Mouse (Mus musculus) limb, embryonic 14.5 days (tissue): ENCODE measurements at regions not wholly inside any gene's neighbourhood (a gene's known extent, or its start where the extent isn't known, plus 50 kb on each side); places are given as distances from the start of the nearest gene placed in this dataset.
A peak's percentile ranks its signal among the peaks of the same experiment; 100 is the strongest.

Experiments used
- ATAC-seq: fragments of 200-750 bp; cut with Nextera tagmentation; 2 replicates; pipeline ENCODE4 v1.8.0; 2017; ENCODE audit warnings: low read depth, moderate number of reproducible peaks, moderate TSS enrichment; ENCODE audit not compliant: low FRiP score
- DNase-seq: peaks from one replicate; pipeline ENCODE4 v3.0.0-alpha.2; 2015; ENCODE audit warnings: low spot score
- H3K27ac ChIP-seq: fragments of 300-500 bp; sonication (generic); replicated peaks from 2 replicates; pipeline ENCODE4 v1.5.1; 2014; ENCODE audit warnings: low read depth, mild to moderate bottlenecking, low read length, moderate library complexity, mixed read lengths
- H3K27me3 ChIP-seq: fragments of 300-500 bp; sonication (generic); 2 replicates; pipeline ENCODE4 v1.6.1; 2014; ENCODE audit warnings: low read length, mixed read lengths; ENCODE audit not compliant: control insufficient read depth, insufficient read depth
- H3K36me3 ChIP-seq: fragments of 300-500 bp; sonication (generic); 2 replicates; pipeline ENCODE4 v1.6.1; 2014; ENCODE audit warnings: mild to moderate bottlenecking, low read length, moderate library complexity, mixed read lengths; ENCODE audit not compliant: control insufficient read depth, insufficient read depth
- H3K4me1 ChIP-seq: fragments of 300-500 bp; sonication (generic); 2 replicates; pipeline ENCODE4 v1.6.1; 2014; ENCODE audit warnings: antibody characterized with exemption, low read length, mixed read lengths; ENCODE audit not compliant: control insufficient read depth, insufficient read depth
- H3K4me2 ChIP-seq: fragments of 300-500 bp; sonication (generic); replicated peaks from 2 replicates; pipeline ENCODE4 v1.6.1; 2014; ENCODE audit warnings: low read depth, mild to moderate bottlenecking, low read length, moderate library complexity; ENCODE audit not compliant: severe bottlenecking
- H3K4me3 ChIP-seq: fragments of 300-500 bp; sonication (generic); replicated peaks from 2 replicates; pipeline ENCODE4 v1.5.1; 2014; ENCODE audit warnings: low read length
- H3K9ac ChIP-seq: fragments of 300-500 bp; sonication (generic); 2 replicates; pipeline ENCODE4 v1.6.1; 2014; ENCODE audit warnings: mild to moderate bottlenecking, low read depth, low read length, moderate library complexity; ENCODE audit not compliant: severe bottlenecking
- H3K9me3 ChIP-seq: fragments of 300-500 bp; sonication (generic); 2 replicates; pipeline ENCODE4 v1.6.1; 2016; ENCODE audit warnings: low read length; ENCODE audit not compliant: control insufficient read depth
- POLR2A ChIP-seq: fragments of 200-500 bp; IDR thresholded peaks from 2 replicates; pipeline ENCODE4 v1.8.0; 2012; ENCODE audit warnings: inconsistent platforms, mild to moderate bottlenecking, moderate library complexity, borderline replicate concordance; ENCODE audit not compliant: insufficient read depth, insufficient read length; ENCODE audit errors: extremely low read depth
- WGBS: fragments of 180-500 bp; shearing (Covaris S2); extraction: QIAGEN DNeasy Blood & Tissue Kit; methylation state at CpG from one replicate; pipeline ENCODE4 v1.1.7; 2014; 5-methylcytosine and 5-hydroxymethylcytosine counted together

DNA sequence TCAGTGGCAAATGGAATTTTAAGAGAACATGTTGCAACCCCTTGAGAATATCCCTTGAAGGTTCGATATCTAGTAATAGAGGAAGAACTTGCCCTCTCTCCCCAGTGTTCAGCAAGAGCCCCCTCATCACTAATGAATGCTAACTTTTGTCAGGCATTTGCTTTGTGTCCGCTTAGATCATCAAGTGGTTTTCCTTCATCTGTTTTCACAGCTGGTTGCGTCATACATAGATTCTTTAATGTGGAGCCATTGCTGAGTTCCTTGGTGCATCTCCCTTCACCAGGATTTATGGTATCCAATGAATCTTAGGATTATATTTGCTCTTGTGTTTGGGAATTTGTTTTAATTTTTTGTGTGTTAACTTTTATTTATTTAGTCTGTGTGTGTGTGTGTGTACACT is 124.2 kb upstream of the Twist2 start:
- Histone ChIP-seq H3K9me3 (no peaks in the 10 kb centered on the region), H3K27me3 (no peaks in the 10 kb centered on the region), H3K36me3 (no peaks in the 10 kb centered on the region), H3K27ac (no peak overlapping the region), H3K4me1 (no peaks in the 10 kb centered on the region), H3K9ac (no peak overlapping the region), H3K4me3 (no peak overlapping the region), H3K4me2 (no peak overlapping the region)
- no peak for TF ChIP-seq POLR2A
- 70% methylated on average over 3 of the region's 3 CpGs for WGBS
- no peak for DNase-seq
- ATAC-seq: no peak

GRCm38 (mm10) chr1:91678789-91679188 is 122.5 kb upstream of the Twist2 start:
- Histone ChIP-seq H3K4me2 (no peak overlapping the region), H3K4me3 (no peak overlapping the region), H3K27ac (no peak overlapping the region), H3K4me1 (no peaks in the 10 kb centered on the region), H3K27me3 (no peaks in the 10 kb centered on the region), H3K9ac (no peak overlapping the region), H3K9me3 (no peaks in the 10 kb centered on the region), H3K36me3 (no peaks in the 10 kb centered on the region)
- DNase-seq (no peak), ATAC-seq (no peak)
- 62% methylated on average over 4 of the region's 4 CpGs for WGBS
- no peak for TF ChIP-seq POLR2A

GRCm38 (mm10) chr1:91685031-91685430 is 116.2 kb upstream of the Twist2 start:
- Histone ChIP-seq H3K4me3 (no peak overlapping the region), H3K9ac (no peak overlapping the region), H3K9me3 (no peaks in the 10 kb centered on the region), H3K4me1 (peaks cover 9% of the 10 kb centered on the region), H3K4me2 (no peak overlapping the region), H3K27ac (peak overlapping the region; percentile 58; the same call in 1 of the 2 replicates), H3K36me3 (no peaks in the 10 kb centered on the region), H3K27me3 (no peaks in the 10 kb centered on the region)
- WGBS: 29% methylated on average over 9 of the region's 9 CpGs
- no peak for DNase-seq
- ATAC-seq: no peak
- no peak for TF ChIP-seq POLR2A

- no peak overlapping the region; the same call in 1 of the 2 replicates for H3K27ac ChIP-seq
- TF ChIP-seq POLR2A: no peak
- ATAC-seq: no peak
Measured at GRCm38 (mm10) chr1:91685789-91686188, 115.5 kb upstream of the Twist2 start.

GRCm38 (mm10) chr1:91691601-91692000 is 109.7 kb upstream of the Twist2 start:
- no peak for TF ChIP-seq POLR2A
- Histone ChIP-seq H3K4me2 (no peak overlapping the region), H3K9me3 (no peaks in the 10 kb centered on the region), H3K36me3 (no peaks in the 10 kb centered on the region), H3K27ac (no peak overlapping the region), H3K4me3 (no peak overlapping the region), H3K4me1 (no peaks in the 10 kb centered on the region), H3K27me3 (no peaks in the 10 kb centered on the region), H3K9ac (no peak overlapping the region)
- DNase-seq (no peak), ATAC-seq (no peak)
- 90% methylated on average over 1 of the region's 1 CpGs for WGBS

More at GRCm38 (mm10) chr1:91685789-91686188, 115.5 kb upstream of the Twist2 start:
- Histone ChIP-seq H3K4me3 (no peak overlapping the region), H3K27me3 (no peaks in the 10 kb centered on the region), H3K4me2 (no peak overlapping the region), H3K36me3 (no peaks in the 10 kb centered on the region), H3K4me1 (peaks cover 9% of the 10 kb centered on the region), H3K9ac (no peak overlapping the region), H3K9me3 (no peaks in the 10 kb centered on the region)
- 28% methylated on average over 6 of the region's 6 CpGs for WGBS
- peak; percentile 28 for DNase-seq
